Mouse (Mus musculus) frontal cortex, postnatal 14 days (tissue): ENCODE data around the gene Fto.

Experiments
- DNase-seq, 2 experiments: peaks; one replicate each; pipeline ENCODE4 v3.0.0; 2022; ENCODE audit warnings: low spot score in 2 of 2

Gene Fto

DNA sequence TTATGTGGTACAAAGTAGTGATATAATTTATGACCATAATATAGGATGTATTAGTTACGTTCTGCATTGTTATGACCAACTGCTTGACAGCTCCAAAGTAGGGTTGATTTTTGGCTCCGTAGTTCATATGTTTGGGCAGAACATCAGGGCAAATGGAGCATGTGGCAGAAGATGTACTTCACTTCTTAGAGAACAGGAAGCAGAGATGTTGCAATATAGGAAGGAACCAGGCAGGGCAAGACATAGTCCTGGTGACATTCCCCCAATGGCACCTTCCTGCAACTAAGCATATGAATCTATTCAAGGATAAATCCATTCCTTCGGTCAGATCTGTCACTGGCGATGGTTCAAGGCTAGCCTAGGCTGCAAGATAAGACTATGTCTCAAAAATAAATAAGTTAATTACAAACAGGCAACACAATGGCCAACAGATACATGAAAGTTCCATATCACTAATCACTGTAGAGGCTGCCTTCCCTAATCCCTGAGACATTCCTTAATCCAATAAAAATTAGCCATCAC is 44.2 kb downstream of the Fto start:
- DNase-seq: no peak

DNA sequence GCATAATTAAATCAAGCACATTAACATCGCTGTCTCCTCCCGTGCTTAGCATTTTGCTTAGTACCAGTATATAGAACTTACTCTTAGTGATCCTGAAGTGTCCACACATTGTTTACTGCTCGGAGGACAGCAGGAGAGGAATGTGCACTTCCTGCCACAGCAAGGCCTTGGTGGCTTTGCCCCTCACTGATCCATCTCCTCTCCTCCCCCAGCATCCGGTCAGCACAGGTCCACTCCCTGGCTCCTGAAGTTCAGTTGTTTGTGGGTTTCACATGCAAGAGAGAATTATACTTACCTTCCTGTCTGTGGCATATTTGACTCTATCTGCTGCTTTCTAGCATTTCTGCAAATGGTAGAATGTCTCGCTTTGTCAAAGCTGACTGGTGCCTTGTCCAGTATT is 44.7 kb downstream of the Fto start:
- DNase-seq: no peak

DNA sequence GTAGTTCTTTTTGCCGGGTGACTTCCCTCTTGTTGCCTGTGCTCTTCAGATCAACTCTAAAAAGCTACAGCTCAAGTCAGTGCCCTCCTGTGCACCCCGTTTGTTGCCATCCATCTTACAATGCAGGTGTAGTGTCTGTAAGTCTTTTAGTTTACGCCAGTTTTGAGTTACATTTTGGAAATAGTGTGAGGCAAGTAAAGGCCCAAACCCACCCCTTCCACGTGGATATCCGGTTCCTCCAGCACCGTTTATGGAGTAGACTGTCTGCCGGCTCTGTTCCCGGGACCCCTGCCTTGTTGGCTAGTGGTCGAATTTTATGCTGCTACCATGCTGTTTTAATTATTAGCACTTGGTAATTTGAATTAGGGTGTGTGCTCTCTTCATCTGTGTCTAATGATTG is 46.2 kb downstream of the Fto start:
- no peak for DNase-seq

DNA sequence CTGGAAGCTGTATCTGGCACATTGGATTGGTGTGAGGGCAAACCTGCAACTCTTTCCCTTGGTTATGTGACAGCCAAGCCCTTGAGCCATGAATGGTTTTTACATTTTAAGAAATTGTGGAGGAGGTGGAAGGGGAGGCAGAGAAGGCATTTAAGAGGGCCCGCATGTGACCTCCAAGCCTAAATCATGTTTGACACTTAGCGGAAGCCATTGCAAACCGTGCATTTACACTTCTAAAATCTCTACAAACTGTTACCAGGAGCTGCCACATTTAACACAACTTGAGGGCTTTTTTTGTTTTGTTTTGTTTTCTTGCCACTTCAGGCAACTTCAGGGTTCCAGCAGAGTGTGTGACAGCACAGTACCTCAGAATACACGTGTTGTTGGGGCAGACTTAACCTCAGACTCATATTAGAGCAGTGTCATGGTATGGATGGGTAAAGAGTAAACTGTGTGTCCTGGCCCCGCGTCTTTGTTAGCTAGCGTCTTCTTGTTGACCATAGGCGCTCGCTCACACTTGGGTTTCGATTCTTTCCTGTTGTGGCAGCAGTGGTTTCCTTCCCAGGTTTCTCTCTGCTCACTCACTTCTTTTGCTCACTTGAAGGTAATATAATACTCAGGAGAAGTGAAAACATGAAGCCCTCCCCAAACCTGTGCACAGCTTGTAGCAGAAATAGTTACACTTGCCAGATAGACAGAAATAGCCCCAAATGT is 47.5 kb downstream of the Fto start:
- no peak for DNase-seq

DNA sequence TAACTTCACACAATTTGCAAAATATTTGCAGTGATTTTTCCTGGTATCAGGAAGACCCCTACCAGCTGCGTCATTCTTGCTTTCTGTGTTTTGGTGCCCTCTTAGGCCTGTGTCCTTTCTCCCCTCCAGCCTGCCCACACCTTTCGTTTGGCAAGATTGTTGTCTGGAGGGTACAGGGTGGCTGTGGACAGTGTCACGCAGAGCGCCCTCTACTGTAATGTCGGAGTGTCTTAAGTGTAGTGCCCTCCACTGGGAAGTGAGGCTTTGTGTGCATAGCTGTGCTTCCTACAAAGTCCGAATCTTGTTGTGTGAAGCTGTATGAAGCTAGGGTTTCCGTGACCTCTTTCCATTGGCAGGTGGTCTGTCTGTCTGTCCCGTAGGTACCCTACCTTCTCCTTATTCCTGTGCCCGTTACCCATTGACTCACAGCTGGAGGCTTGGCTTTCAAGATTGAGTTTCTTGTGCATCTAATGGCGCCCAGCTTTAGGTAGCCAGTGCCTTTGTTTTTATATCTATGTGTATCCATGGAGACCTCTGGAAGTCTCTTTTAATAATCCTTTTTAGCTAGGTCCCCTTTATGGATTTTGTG is 50.0 kb downstream of the Fto start:
- no peak for DNase-seq

DNA sequence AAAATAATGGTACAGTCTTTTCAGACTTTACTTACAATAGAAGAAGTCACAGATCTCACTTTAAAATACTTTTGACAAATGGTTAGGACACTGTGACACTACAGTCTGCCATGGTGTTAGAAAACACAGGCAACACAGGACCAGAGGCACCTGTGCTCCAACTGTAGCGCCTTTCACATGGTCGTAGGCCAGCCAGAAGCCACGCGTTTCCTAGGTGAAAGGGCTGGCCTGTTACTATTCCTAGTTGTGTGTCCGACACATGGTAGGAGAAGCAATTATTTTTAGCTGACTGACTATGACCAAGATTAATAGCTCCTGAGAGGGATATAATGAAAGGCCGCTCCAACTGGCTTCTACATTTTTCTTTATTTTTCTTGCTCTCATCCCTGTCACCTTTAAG is 50.9 kb downstream of the Fto start:
- no peak for DNase-seq

DNA sequence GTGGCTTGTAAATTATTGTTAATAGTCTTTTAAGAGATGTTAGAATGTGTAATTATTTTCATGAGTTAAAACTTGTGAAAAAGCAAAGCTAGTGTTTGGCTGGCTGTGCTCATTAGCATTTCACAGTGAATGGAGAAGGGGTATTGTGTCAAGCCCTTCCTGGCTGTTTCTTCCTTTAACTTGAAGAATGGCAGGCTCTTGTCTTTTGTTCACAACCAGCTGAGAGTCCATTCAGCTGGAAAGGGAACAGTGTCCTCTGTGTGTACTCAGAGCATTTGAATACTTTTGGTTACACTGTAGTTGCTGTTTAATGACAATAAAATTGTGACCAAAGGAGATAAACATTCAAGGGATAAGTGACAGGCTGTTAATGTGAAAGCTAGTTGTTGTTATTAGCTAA is 52.5 kb downstream of the Fto start:
- DNase-seq: no peak

DNA sequence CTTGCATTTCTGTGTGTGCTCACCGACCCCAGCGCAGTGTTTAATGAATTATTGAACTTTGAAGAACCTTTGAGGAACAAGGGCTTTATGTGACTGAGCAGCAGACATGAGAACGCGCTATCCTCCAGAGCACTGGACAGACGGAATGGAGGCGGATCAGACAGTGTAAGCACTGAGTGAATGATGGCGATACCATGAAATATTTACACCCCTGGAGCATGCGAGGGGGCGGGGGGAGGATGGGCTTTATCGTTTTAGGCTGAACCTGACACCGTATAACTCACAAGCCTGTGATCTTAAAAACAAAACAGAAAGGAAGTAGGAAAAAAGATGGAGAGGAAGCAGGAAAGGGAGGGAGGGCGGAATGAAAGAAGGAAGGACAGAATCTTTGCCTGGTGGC is 57.6 kb downstream of the Fto start:
- no peak for DNase-seq

DNA sequence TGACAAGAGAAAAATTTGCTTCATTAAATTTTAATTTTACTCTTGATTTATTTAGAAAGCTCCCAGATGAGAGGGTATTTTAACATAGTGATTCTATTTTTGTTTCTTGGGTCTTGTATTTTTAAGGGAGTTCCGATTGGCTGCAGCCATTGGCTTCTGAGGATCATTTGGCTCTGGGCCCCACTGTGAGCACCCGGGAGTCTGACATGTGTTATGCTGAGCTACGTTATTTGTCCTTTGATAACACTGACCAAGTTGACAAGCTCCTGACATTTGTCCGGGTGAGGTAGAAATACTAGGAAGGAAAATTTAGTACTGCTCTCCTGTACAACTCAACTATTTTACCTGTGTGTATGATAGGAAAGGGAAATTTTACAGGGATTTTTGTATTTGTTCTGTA is 58.7 kb downstream of the Fto start:
- no peak for DNase-seq

DNA sequence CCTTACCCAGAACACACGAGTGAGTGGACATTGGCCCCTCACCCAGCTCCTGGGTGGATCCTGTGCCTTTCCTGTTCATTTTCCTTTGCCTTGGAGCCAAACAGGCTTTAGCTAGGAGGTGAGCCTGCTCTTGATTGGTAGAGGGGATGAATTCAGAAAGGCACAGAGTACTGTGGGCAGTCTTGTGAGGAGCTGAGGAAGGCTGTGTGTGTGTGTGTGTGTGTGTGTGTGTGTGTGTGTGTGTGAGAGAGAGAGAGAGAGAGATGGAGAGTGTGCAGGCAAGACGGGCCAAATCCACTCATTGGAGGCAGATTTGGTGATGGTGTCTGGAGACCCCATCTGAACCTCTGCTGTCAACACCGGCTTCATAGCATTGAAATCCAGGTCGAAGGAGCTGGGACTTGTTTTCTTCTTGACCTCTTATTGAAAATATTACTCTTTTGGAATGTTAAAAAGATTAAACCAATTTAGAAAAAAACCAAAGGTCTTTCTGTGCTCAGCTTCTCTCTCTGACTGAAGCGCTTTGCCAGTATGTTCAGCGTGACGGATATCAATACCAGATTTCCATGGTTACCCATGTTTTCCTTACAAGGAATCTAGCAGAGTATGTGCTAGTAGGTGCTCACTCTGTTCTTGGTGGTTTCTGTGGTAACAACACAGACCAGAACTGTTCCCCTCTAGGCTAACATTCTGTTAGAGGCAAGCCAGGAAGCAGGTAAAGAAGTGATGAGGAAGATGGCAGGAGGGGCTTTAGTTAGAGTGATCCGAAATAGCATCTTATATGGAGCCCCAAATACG is 59.7 kb downstream of the Fto start:
- DNase-seq: no peak

DNA sequence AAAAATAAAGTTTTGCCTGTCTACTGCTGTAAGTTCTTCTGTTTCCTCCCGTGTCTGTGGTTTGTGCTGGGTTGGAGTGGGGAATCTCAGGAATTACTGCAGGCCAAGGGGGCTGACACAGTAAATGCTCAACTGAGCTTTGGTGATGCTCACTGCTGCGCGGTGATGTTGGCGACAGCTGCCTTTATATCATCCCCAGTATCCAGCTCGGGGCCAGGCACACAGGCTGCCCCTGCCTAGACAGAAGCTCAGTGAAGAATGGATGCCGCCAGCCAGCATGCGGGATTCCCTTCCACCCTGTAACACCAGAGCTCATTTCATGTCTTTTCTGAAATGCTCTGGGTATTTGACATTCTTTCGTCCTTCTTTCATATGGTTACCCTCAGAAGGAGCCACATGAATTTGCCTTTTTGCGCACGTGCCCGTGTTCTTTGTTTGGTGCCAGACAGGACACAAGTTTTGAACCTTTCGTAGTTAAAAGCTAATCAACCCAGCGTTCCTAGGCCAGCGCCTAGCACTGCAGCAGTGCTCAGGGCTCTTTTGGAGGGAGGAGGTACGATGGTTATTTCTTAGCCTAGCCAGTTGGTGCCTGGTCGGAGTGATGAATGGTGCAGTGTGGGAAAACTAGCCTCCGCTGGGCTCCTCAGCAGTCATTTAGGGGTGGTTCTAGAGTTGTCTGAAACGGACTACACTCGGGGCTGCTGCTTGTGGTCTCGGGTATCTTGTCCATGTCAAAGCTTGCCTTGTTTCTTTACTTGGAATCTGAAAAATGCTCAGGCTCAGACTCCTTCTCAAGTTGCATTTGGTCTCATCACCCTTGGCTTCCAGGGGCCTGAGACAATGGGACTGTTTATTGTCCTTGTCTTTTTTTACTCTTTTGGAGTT is 62.0 kb downstream of the Fto start:
- DNase-seq: no peak

DNA sequence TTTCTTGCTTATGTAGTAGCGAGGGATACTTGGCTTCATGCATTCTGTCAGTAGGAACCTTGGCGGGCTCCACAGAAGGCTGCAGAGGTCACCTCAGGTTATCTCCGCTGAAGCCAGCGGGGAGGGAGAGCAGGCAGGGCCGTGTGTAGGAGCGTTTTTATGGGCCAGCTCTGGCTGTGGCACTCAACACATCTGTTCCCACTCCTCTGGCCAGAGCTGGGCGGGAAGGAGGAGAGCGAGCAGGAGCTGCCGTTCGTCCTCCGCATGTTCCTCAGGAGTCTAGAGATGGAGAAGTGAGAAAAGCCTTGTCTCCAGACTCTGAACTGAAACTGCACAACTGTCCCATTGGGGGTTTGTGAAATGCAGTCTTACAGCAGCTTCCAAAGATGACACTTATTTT is 63.5 kb downstream of the Fto start:
- no peak for DNase-seq

DNA sequence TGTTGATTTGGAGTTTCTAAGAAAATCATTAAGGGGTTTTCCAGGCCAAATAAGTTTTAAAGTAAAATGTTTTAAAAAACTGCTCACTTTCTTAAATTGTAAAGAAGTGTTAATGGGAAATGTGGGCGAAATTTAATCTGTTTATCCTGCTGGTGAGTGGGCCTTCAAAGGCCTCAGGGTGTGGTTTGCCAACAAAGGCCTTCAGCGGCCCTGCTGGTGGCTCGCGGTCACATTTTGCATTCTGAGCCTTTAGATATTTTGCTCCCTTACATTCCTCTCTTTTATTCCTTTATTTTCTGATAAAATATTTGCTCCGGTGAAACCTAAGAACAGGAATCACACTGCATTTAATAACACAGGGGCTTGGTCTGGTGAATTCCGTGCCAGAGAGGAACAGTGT is 64.0 kb downstream of the Fto start:
- no peak for DNase-seq

DNA sequence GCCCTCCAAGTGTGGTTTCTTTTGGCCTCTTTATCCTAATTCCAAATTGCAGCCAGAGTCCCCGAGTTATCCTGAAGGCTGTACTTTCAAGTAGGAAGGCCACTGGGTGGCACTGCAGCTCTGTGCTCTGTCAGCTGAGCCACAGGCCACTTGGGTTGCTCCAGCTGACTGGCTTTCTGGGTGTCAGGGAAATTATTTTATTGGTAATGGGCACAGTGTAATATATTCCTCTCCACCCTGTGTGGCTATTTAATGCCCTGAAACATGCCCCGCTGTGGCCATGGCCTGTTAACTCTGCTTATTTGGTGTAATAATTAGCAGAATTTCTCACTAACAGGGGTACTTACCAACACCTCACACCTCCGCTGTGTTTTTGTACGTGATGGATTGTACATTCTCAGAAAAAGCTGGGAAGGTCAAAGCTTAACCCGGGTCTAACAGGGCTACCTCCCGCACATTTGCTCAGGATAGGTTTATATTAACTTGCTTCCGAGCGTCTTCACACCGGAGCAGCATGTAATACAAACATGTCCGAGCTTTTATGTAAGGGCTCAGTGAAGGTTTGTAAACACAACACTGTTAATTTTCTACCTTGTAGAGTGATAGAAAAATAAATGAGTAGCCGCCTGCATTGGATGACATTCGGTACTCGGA is 65.6 kb downstream of the Fto start:
- DNase-seq: peak; percentile 36 to 70

DNA sequence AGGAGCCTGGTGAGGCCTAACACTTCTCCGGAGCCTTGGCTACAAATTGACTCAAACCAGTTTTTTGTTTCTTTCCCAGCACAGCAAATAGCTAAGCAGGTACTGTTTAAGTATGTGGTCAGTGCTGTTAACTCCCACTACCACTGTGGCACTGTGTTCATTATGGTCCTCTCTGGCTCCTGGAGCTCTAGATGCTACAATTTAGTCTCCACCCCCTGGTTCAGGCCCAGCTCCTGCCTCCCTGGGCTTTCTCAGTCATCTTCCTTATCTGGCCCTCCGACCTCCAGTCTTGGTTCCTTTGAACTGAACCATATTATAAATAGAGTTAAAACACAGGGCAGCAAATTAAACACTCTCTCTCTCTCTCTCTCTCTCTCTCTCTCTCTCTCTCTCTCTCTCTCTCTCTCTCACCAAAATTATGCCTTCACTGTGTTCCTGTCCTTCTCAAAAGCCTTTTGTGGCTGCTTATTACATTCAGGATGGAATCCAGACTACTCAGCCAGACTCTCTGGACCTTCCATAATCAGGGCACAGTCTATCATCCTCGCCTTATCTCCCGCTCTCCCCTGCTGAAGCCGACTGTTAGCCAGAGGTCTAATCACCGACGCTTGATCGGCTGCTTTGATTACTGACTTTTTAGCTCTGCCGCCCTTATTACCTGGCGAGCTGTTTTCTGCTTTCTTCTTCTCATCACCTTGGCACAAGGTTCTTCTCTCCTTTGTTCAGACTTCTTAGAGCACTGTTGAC is 67.6 kb downstream of the Fto start:
- no peak for DNase-seq

DNA sequence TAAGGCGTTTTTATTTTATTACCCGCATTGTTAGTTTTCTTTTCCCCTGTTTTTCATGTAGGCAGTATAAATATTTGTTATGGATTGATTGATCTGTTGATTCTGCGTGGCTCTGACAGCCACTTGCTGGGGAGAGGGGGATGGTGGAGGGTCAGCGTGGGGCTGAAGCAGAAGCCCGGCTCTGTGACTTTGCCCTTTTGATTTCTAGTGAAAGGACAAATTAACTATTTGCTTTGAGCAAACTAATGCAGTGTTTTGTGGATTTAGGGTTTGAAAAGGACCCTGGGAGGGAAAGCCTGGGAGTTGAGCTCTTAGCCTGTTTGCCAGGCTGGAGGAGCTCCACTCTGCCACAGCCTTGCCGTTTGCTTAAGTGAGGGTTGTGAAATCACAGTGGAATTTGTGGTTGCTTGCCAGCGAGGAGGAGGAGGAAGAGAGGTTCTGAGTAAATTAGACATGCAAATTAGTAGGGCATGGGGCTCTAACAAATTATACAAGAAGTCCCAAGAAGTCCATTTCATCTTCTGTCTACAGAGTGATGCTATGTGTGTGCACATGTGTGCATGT is 68.3 kb downstream of the Fto start:
- no peak for DNase-seq

DNA sequence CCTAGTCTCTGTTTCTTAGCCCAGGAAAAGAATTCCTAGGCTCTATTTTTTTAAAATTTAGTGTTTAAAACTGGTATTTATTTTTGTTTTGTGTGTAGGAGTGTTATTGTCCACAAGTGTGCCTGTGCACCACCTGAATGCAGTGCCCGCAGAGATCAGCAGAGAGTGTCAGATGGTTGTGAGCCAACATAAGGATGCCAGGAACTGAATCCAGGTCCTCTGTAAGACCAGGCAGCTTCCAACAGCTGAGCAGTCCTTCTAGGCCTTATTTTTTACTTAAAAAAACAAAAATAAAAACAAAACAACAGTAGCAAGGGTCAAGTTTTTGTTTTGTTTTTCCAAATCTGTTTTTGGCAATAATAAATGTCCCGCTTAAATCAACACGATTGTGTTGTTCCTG is 69.9 kb downstream of the Fto start:
- no peak for DNase-seq

DNA sequence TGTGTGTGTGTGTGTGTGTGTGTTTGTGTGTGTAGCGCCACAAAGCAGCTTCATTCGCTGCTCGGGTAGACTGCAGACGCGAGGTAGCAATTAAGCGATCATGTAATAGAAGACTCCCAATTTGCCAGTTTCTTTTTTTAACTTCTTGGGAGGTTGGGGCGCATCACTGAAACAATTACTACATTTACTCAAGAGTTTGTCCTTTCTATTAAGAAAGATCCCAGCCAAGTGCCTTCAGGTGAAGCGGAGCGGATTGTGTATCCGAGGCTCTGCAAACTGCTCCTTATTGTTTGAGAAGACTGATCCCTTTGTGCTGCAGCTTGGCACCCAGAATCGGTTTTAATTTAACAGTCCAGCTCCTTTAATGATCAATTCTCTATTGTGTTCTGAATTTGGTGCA is 70.5 kb downstream of the Fto start:
- DNase-seq: no peak

DNA sequence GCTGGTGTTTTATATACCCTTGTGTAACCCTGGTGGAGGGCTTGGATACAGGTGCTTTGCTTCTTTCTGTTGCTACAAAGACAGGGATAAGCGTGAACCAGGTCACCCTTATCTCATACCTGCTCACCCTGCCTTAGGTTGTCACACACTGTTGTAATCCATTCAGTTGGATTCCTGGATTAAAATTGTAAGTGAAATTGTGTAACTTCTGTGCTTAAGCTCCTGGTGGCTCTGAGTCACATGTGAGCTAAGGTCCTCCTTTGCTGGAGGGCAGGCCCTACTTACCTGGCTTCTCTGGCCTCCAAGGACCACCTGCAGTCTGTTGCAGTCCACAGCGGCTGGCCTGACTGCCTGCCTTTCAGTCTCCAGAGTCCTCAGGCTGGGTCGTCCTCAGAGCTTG is 71.1 kb downstream of the Fto start:
- no peak for DNase-seq

DNA sequence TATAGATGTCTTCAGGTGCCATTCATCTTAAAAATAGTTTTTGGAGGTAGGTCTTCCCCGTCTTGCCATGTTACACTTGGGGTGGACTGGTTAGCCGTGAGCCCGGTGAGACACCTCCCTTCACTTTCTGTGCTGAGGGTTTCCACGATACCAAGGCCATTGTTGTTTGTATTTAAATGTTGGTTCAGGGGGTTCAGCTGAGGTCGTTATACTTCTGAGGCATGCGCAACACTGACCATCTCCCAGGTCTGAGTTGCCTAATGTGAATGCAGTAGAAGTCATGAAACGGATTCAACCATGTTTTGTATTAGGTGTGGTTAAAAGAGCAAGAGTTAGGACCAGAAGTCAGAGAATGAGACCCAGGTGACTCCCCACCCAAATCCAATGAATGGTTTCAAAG is 72.5 kb downstream of the Fto start:
- no peak for DNase-seq
